Mouse (Mus musculus) hindbrain, embryonic 14.5 days (tissue): Measurements from ENCODE around the gene Krt12. TPM values are rescaled to one million over a fixed set of nuclear protein-coding genes. Genes with fewer than 3 reads are reported as not detected.

ENCODE experiments used
- polyA plus RNA-seq: library from polyadenylated mRNA; unstranded; fragments of >200 nt; fragmentation: Nextera tagmentation; extraction: Ambion mirVana; gene quantifications from 2 replicates; pipeline ENCODE4 v1.2.1, GENCODE M21; 2014

Gene Krt12
- polyA plus RNA-seq, 1 experiment from 2014 or later, result not detected

Other genes starting within 250 kb of the Krt12 start
- 131 and 136 TPM in 2 replicates for gene Smarce1, start 191.2 kb downstream of the Krt12 start, polyA plus RNA-seq
- 7.3 and 9.3 TPM in 2 replicates for gene Krt222, start 178.2 kb downstream of the Krt12 start, polyA plus RNA-seq
- gene Krt24, start 137.0 kb downstream of the Krt12 start, polyA plus RNA-seq, result not detected in 2 replicates
- 0.75 and 0.81 TPM in 2 replicates for gene Krt25, start 99.3 kb downstream of the Krt12 start, polyA plus RNA-seq
- 0.26 TPM in 1 of 2 replicates, not detected in the other for gene Krt26, start 84.3 kb downstream of the Krt12 start, polyA plus RNA-seq
- gene Krt27, start 71.2 kb downstream of the Krt12 start, polyA plus RNA-seq, result 0.13 TPM in 1 of 2 replicates, not detected in the other
- gene Krt28, start 47.4 kb downstream of the Krt12 start, polyA plus RNA-seq, result 0.38 and 0.59 TPM in 2 replicates
- 31.7 and 39.9 TPM in 2 replicates for gene Krt10, start 32.9 kb downstream of the Krt12 start, polyA plus RNA-seq
- gene Krt20, start 15.9 kb upstream of the Krt12 start, polyA plus RNA-seq, result 0.14 TPM in 1 of 2 replicates, not detected in the other
- 0.32 TPM in 1 of 2 replicates, not detected in the other for gene Krt23, start 70.9 kb upstream of the Krt12 start, polyA plus RNA-seq
- gene Krt39, start 99.1 kb upstream of the Krt12 start, polyA plus RNA-seq, result not detected in 2 replicates
- gene Krt40, start 120.9 kb upstream of the Krt12 start, polyA plus RNA-seq, result not detected in 2 replicates
- not detected in 2 replicates for gene Krtap3-3, start 128.6 kb upstream of the Krt12 start, polyA plus RNA-seq
- not detected in 2 replicates for gene Krtap3-2, start 134.6 kb upstream of the Krt12 start, polyA plus RNA-seq
- not detected in 2 replicates for gene Gm11939, start 137.2 kb upstream of the Krt12 start, polyA plus RNA-seq
- not detected in 2 replicates for gene Krtap3-1, start 144.4 kb upstream of the Krt12 start, polyA plus RNA-seq
- not detected in 2 replicates for gene Krtap1-5, start 158.8 kb upstream of the Krt12 start, polyA plus RNA-seq
- not detected in 2 replicates for gene Krtap1-4, start 161.4 kb upstream of the Krt12 start, polyA plus RNA-seq
- not detected in 2 replicates for gene Krtap1-3, start 169.1 kb upstream of the Krt12 start, polyA plus RNA-seq
- gene Krtap9-3, start 175.8 kb upstream of the Krt12 start, polyA plus RNA-seq, result not detected in 2 replicates
- not detected in 2 replicates for gene Gm11938, start 181.0 kb upstream of the Krt12 start, polyA plus RNA-seq
- not detected in 2 replicates for gene Gm11937, start 187.9 kb upstream of the Krt12 start, polyA plus RNA-seq
- not detected in 2 replicates for gene Krtap2-4, start 192.6 kb upstream of the Krt12 start, polyA plus RNA-seq
- not detected in 2 replicates for gene Gm11562, start 198.2 kb upstream of the Krt12 start, polyA plus RNA-seq
- gene Krtap4-1, start 206.0 kb upstream of the Krt12 start, polyA plus RNA-seq, result not detected in 2 replicates
- not detected in 2 replicates for gene Krtap4-2, start 212.8 kb upstream of the Krt12 start, polyA plus RNA-seq
- not detected in 2 replicates for gene Krtap4-7, start 221.8 kb upstream of the Krt12 start, polyA plus RNA-seq
- gene Gm11555, start 228.0 kb upstream of the Krt12 start, polyA plus RNA-seq, result not detected in 2 replicates
- not detected in 2 replicates for gene Gm11563, start 236.7 kb upstream of the Krt12 start, polyA plus RNA-seq
- not detected in 2 replicates for gene Krtap4-6, start 243.7 kb upstream of the Krt12 start, polyA plus RNA-seq